Mouse (Mus musculus): ENCODE measurements around the gene Dnajc15. TPM values are rescaled to one million over a fixed set of nuclear protein-coding genes. Genes with fewer than 3 reads are reported as not detected.

Dnajc15 gene
- 56.2 and 64.9 TPM in 2 replicates for polyA plus RNA-seq (2015; fragmentation: Nextera tagmentation; extraction: Ambion mirVana)

DNA sequence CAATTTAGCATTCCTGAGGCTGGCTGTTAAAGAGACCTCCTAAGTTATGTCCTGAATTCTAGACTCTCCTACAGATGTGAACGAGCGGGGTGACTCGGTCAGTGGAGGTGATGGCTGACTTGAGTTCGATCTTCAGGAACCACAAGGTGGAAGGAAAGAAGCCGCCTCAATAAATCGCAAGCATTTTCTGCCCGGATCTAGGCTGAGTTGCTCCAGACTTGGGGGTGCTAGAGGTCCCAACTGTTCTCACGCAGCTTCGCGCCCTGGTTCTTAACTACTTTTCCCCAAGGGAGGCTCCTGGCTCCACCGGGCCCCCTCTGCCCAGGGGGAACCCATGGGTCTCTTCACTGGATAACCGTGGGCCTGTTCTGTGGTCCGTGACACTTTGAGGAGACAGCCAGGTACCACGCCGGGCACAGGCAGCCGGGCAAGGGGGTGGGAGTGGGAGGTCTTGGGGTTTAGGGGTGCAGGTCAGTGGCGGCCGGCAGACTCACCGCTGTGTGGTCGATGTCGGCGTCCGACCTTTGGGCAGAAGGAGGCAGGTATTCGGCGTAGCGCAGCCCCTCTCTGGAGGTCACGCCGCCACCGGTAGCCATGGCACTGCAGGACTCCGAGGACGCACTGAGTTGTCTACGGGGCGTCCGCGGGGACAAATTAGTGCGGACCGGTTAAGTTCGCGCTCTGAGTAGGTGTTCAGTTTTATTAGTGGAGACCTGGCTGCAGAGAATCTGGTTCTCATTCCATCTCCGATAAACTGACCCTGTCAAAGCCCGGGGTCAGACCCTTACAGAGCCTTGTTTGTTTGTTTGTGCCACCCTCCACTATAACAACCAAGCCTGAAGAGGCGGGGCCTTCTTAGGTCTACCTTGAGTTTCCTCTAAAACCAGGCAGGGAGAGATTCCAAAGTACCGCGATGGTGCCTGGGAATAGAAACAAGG is at the start of gene Dnajc15:
Gene Dnajc15 (minus strand): TSS at position 822 of the 938 bp plus-strand sequence.
- H3K4me3 ChIP-seq (replicated peaks; ENCODE audit: low read length): peak within 1 kb of the TSS; percentile 75
- H3K9me3 ChIP-seq (ENCODE audit: control insufficient read depth, low read length): no peaks in the 10 kb centered on the region
- peak within 1 kb of the TSS; percentile 94 for H3K4me2 ChIP-seq (ENCODE audit: low read length)
- peak within 1 kb of the TSS; percentile 75 for H3K9ac ChIP-seq (replicated peaks; ENCODE audit: low read depth, low read length)
- ATAC-seq: peak; percentile 79
- WGBS: 2% methylated on average over 44 of the region's 44 CpGs
- H3K27me3 ChIP-seq (replicated peaks; ENCODE audit: control insufficient read depth, insufficient read depth, low read length): no peaks in the 10 kb centered on the region
- H3K4me1 ChIP-seq (replicated peaks; ENCODE audit: control insufficient read depth, insufficient read depth, low read length): peaks cover 8% of the 10 kb centered on the region
- H3K36me3 ChIP-seq (ENCODE audit: control insufficient read depth, insufficient read depth): no peaks in the 10 kb centered on the region; the same call in 1 of the 2 replicates
- no peak within 1 kb of the TSS for H3K27ac ChIP-seq (ENCODE audit: low read length)

DNA sequence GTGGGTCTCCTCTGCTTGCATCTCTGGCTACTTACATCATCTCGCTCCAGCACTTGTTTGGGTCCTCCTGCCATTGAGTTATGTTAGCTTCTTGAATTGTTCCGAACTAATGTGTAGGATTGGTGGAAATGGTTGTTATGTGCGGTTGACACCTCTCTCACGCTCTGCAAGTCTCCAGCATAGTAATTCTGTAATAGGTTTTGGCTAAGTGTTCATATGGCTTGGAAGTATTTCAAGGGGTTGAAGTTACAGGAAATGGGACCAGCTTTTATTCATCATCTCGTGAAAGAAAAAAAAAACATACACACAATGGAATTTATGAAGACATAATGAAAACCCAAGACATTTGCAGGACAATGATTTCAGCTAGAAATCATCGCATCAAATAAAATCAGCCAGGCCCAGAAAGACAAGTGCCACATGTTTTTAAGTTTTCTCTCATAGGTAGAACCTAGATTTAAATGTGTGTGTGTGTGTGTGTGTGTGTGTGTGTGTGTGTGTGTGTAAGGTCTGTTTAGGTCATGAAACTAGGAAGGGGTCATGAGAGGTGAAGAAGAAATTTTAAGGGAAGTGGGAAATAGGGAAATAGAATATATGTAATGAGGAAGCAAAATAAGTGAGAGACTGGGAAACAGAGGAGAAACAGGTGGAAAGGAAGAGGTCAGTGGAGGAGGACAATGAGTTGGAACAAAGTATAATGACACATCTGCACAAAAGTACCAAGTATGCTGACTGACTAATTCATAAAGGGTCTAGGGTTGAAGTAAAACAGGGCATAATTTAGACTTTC is 48.3 kb upstream of the Dnajc15 start:
- no peaks in the 10 kb centered on the region for H3K36me3 ChIP-seq (ENCODE audit: control insufficient read depth, insufficient read depth)
- WGBS: 75% methylated on average over 6 of the region's 6 CpGs
- H3K4me1 ChIP-seq (replicated peaks; ENCODE audit: control insufficient read depth, insufficient read depth, low read length): 0 out of 2 replicates have a peak, but pooled peaks cover 3% of the 10 kb centered on the region
- no peak overlapping the region for H3K9ac ChIP-seq (replicated peaks; ENCODE audit: low read depth, low read length)
- no peak for ATAC-seq
- no peak overlapping the region for H3K4me2 ChIP-seq (ENCODE audit: low read length)
- no peaks in the 10 kb centered on the region for H3K9me3 ChIP-seq (ENCODE audit: control insufficient read depth, low read length)
- H3K27me3 ChIP-seq (replicated peaks; ENCODE audit: control insufficient read depth, insufficient read depth, low read length): no peaks in the 10 kb centered on the region
- no peak overlapping the region for H3K4me3 ChIP-seq (replicated peaks; ENCODE audit: low read length)
- no peak overlapping the region for H3K27ac ChIP-seq (ENCODE audit: low read length)

DNA sequence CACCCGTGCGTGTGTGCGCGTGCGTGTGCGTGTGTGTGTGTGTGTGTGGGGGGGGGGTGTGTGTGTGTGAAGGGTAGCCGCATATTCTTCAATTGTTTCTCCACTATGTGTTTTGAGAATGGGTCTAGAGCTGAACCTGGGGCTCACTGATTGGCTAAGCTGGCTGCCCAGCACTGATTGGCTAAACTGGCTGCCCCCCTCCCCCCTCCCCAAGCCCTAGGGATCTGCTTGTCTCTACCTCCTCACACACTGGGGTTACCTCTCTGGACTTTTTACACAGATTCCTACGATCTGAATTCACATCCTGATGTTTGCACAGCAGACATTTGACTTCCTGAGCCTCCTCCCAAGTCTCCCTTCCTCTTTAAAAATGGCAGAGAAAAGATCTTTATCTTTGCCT is 46.7 kb upstream of the Dnajc15 start:
- no peaks in the 10 kb centered on the region for H3K36me3 ChIP-seq (ENCODE audit: control insufficient read depth, insufficient read depth)
- 0 out of 2 replicates have a peak, but pooled peaks cover 3% of the 10 kb centered on the region for H3K4me1 ChIP-seq (replicated peaks; ENCODE audit: control insufficient read depth, insufficient read depth, low read length)

DNA sequence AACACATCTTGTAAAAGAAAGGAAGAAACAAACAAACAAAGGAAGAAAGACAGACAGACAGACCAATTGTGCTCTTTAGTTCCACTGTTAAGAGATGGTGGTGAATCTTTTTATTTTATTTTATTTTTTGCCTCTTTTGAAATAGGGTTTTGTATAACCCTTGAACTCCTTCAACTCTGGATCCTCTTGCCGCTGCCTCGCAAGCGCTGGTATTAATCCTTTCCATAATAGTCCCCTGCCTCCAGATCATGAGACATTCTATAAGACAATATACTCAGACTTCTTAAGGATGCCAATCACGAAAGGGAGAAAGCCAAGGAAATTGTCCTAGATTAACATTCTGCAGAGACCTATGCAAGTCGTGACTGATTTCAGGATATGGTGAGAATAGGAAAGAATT is 40.9 kb upstream of the Dnajc15 start:
- H3K4me2 ChIP-seq (ENCODE audit: low read length): no peak overlapping the region
- H3K4me1 ChIP-seq (replicated peaks; ENCODE audit: control insufficient read depth, insufficient read depth, low read length): no peaks in the 10 kb centered on the region
- 15% methylated on average over 5 of the region's 5 CpGs for WGBS
- H3K9ac ChIP-seq (replicated peaks; ENCODE audit: low read depth, low read length): no peak overlapping the region
- H3K36me3 ChIP-seq (ENCODE audit: control insufficient read depth, insufficient read depth): no peaks in the 10 kb centered on the region
- peaks cover 2% of the 10 kb centered on the region; the same call in 1 of the 2 replicates for H3K9me3 ChIP-seq (ENCODE audit: control insufficient read depth, low read length)
- ATAC-seq: no peak
- no peak overlapping the region for H3K4me3 ChIP-seq (replicated peaks; ENCODE audit: low read length)
- H3K27ac ChIP-seq (ENCODE audit: low read length): no peak overlapping the region
- no peaks in the 10 kb centered on the region for H3K27me3 ChIP-seq (replicated peaks; ENCODE audit: control insufficient read depth, insufficient read depth, low read length)

More for the DNA sequence above, 46.7 kb upstream of the Dnajc15 start:
- H3K9ac ChIP-seq (replicated peaks; ENCODE audit: low read depth, low read length): no peak overlapping the region
- no peak overlapping the region for H3K27ac ChIP-seq (ENCODE audit: low read length)
- WGBS: 88% methylated on average over 8 of the region's 8 CpGs
- ATAC-seq: no peak
- no peaks in the 10 kb centered on the region for H3K27me3 ChIP-seq (replicated peaks; ENCODE audit: control insufficient read depth, insufficient read depth, low read length)
- H3K4me2 ChIP-seq (ENCODE audit: low read length): no peak overlapping the region
- H3K4me3 ChIP-seq (replicated peaks; ENCODE audit: low read length): no peak overlapping the region
- no peaks in the 10 kb centered on the region for H3K9me3 ChIP-seq (ENCODE audit: control insufficient read depth, low read length)

DNA sequence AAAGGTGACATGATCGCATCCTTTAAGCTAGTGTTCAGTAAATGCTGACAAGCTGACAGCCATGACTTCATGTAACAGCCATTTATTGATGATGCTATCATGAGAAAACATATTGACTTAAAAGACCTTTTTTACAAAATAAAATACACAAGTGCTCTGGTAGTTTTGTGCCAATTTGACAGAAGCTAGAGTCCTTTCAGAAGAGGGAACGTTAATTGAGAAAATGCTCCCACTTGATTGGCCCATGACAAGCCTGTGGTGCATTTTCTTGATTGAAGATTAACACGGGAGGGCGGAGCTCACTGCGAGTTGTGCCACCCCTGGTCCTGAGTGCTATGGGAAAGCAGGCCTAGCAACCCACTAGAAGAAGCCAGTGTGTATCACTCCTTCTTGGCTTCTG is 31.7 kb upstream of the Dnajc15 start:
- Histone ChIP-seq H3K4me3 (replicated peaks; ENCODE audit: low read length) (no peak overlapping the region), H3K4me2 (ENCODE audit: low read length) (no peak overlapping the region), H3K36me3 (ENCODE audit: control insufficient read depth, insufficient read depth) (no peaks in the 10 kb centered on the region), H3K4me1 (replicated peaks; ENCODE audit: control insufficient read depth, insufficient read depth, low read length) (no peaks in the 10 kb centered on the region), H3K27ac (ENCODE audit: low read length) (no peak overlapping the region), H3K27me3 (replicated peaks; ENCODE audit: control insufficient read depth, insufficient read depth, low read length) (no peaks in the 10 kb centered on the region), H3K9me3 (ENCODE audit: control insufficient read depth, low read length) (no peaks in the 10 kb centered on the region), H3K9ac (replicated peaks; ENCODE audit: low read depth, low read length) (no peak overlapping the region)
- 87% methylated on average over 5 of the region's 5 CpGs for WGBS
- ATAC-seq: no peak

DNA sequence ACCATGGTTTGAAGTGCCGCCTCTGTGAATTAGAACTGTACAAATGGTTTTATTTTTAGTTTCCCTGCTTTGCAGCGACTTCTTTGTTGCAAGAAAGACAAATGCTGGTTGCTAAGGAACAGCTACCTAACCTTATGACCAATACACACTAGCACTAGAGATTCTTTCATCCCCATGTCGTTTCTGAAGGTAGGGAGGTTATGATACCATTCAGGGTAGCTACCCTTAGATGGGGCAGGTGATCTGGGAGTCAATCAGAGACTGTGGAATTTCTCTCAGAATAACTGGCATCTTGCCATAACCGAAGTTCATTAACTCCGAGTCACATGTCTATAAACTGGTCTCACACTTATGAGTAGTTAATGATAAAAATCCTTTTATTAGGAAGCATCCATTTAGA is 30.5 kb upstream of the Dnajc15 start:
- Histone ChIP-seq H3K4me1 (replicated peaks; ENCODE audit: control insufficient read depth, insufficient read depth, low read length) (no peaks in the 10 kb centered on the region), H3K27ac (ENCODE audit: low read length) (no peak overlapping the region), H3K4me3 (replicated peaks; ENCODE audit: low read length) (no peak overlapping the region), H3K4me2 (ENCODE audit: low read length) (no peak overlapping the region), H3K27me3 (replicated peaks; ENCODE audit: control insufficient read depth, insufficient read depth, low read length) (no peaks in the 10 kb centered on the region), H3K9me3 (ENCODE audit: control insufficient read depth, low read length) (no peaks in the 10 kb centered on the region), H3K9ac (replicated peaks; ENCODE audit: low read depth, low read length) (no peak overlapping the region), H3K36me3 (ENCODE audit: control insufficient read depth, insufficient read depth) (no peaks in the 10 kb centered on the region)
- WGBS: 36% methylated on average over 5 of the region's 5 CpGs
- peak; percentile 36; the same call in 1 of the 2 replicates for ATAC-seq

DNA sequence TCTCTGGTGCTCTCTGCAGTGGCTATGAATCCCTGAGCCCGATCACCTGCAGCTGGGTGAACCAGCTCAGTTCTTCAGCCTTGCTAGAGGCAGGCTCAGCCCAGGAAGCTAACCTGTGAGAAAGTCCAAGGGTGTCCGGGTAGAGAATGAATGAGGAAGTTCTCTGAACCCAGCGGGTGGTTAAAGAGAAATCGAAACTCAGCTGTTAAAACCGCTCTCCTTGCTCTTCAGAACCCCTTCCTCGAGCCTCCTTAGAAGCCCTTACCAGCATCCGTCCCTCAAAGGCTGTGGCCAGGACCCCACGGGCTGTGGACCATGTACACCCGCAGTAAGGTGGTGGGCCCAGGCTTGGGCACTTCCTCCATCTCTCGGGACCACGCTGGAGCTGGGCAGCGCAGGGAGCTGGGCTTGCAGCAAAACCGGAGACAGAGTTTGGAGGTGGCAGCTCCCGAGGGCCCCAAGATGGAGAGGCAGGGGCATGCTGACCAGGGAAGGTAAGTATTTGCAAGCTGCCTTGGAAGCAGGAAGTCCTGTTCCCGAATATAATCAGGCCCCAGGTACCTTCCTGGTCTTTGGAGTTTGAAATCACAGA is 29.3 kb upstream of the Dnajc15 start, which contains the start of gene Epsti1:
Gene Epsti1 (plus strand): TSS at position 69 of the 592 bp plus-strand sequence.
- Histone ChIP-seq H3K4me2 (ENCODE audit: low read length) (no peak within 1 kb of the TSS), H3K9me3 (ENCODE audit: control insufficient read depth, low read length) (no peaks in the 10 kb centered on the region), H3K4me1 (replicated peaks; ENCODE audit: control insufficient read depth, insufficient read depth, low read length) (no peaks in the 10 kb centered on the region), H3K36me3 (ENCODE audit: control insufficient read depth, insufficient read depth) (no peaks in the 10 kb centered on the region), H3K9ac (replicated peaks; ENCODE audit: low read depth, low read length) (no peak within 1 kb of the TSS), H3K27me3 (replicated peaks; ENCODE audit: control insufficient read depth, insufficient read depth, low read length) (no peaks in the 10 kb centered on the region), H3K27ac (ENCODE audit: low read length) (no peak within 1 kb of the TSS), H3K4me3 (replicated peaks; ENCODE audit: low read length) (no peak within 1 kb of the TSS)
- ATAC-seq: no peak
- WGBS: 69% methylated on average over 15 of the region's 15 CpGs

DNA sequence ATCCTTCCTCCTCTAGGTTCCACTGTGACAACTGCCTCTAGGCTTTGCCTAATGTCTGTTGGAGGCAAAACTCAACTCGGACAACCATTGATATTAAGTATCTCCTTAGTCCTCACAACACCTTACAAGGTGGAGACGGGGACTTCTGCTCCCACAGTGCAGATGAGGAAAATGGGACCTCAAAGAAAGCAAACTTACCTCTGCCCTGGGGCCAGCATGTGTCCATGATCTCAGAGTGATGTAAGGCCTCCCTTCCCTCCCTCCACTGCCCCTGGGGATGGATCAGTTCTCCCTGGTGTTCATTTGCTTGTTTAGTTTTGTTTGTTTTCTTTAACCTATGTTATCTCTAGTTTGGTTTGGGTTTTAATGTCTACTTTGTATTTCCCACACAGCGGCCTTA is 27.6 kb upstream of the Dnajc15 start:
- 93% methylated on average over 3 of the region's 3 CpGs for WGBS
- no peak overlapping the region for H3K27ac ChIP-seq (ENCODE audit: low read length)
- no peak overlapping the region for H3K4me3 ChIP-seq (replicated peaks; ENCODE audit: low read length)
- H3K36me3 ChIP-seq (ENCODE audit: control insufficient read depth, insufficient read depth): no peaks in the 10 kb centered on the region
- H3K4me1 ChIP-seq (replicated peaks; ENCODE audit: control insufficient read depth, insufficient read depth, low read length): no peaks in the 10 kb centered on the region
- H3K4me2 ChIP-seq (ENCODE audit: low read length): no peak overlapping the region
- H3K9ac ChIP-seq (replicated peaks; ENCODE audit: low read depth, low read length): no peak overlapping the region
- ATAC-seq: no peak
- H3K27me3 ChIP-seq (replicated peaks; ENCODE audit: control insufficient read depth, insufficient read depth, low read length): no peaks in the 10 kb centered on the region
- no peaks in the 10 kb centered on the region for H3K9me3 ChIP-seq (ENCODE audit: control insufficient read depth, low read length)

DNA sequence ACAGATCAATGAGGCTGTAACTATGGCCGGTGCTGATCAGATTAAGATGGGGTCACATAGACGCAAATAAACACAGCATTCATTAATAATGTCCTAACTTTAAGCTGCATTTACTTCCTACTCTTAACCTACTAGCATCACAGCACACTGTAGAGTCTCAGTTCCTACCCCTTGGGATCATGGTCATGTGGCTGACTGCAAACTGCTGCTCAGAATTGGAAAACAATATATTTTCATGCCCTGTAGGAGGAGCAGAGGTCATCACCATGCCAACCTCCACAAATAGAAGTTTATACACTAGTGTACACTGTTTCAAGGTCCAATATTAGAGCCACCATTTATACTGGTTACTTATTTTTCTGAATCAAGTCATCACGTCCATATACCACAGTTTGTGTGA is 21.0 kb upstream of the Dnajc15 start:
- WGBS: 84% methylated on average over 3 of the region's 3 CpGs

More for the DNA sequence above, 21.0 kb upstream of the Dnajc15 start:
- Histone ChIP-seq H3K27ac (ENCODE audit: low read length) (no peak overlapping the region), H3K9ac (replicated peaks; ENCODE audit: low read depth, low read length) (no peak overlapping the region), H3K27me3 (replicated peaks; ENCODE audit: control insufficient read depth, insufficient read depth, low read length) (no peaks in the 10 kb centered on the region), H3K4me1 (replicated peaks; ENCODE audit: control insufficient read depth, insufficient read depth, low read length) (no peaks in the 10 kb centered on the region), H3K4me2 (ENCODE audit: low read length) (no peak overlapping the region), H3K9me3 (ENCODE audit: control insufficient read depth, low read length) (no peaks in the 10 kb centered on the region), H3K4me3 (replicated peaks; ENCODE audit: low read length) (no peak overlapping the region), H3K36me3 (ENCODE audit: control insufficient read depth, insufficient read depth) (no peaks in the 10 kb centered on the region)
- no peak for ATAC-seq
